Mouse (Mus musculus) Patski (cell line): ENCODE data around the gene Fer. TPM values are rescaled to one million over a fixed set of nuclear protein-coding genes. Genes with fewer than 3 reads are reported as not detected.
A peak's percentile ranks its signal among the peaks of the same experiment; 100 is the strongest.

Experiments
- ATAC-seq: fragments of 100-300 bp; one replicate; pipeline ENCODE4 v1.8.0; 2021
- CTCF ChIA-PET: fragments of 350-600 bp; sonication (Branson Sonifier 250); formaldehyde crosslinking; loops from one replicate; lab custom pipeline; 2022; ENCODE audit warnings: inconsistent platforms; lab: Charles Lee
- POLR2A ChIA-PET: fragments of 350-600 bp; sonication (Branson Sonifier 250); formaldehyde crosslinking; loops from one replicate; lab custom pipeline; 2022; ENCODE audit warnings: antibody characterized with exemption, inconsistent platforms; lab: Charles Lee
- DNase-seq: peaks from one replicate; pipeline ENCODE4 v3.0.0-alpha.2; 2011; ENCODE audit warnings: low read depth, low spot score
- H3K27me3 ChIP-seq: fragments of 371-371 bp; one replicate; pipeline ENCODE4 v1.5.1; 2021
- CTCF ChIP-seq: fragments of 100-300 bp; IDR thresholded peaks from one replicate; pipeline ENCODE4 v1.5.1; 2021
- in situ Hi-C: fragments of 300-500 bp; cut with MboI; formaldehyde crosslinking; loops from 3 replicates; pipeline ENCODE4 v1.11.1; 2018; ENCODE audit warnings: low pct_unique_long_range_greater_than_20kb, mixed read lengths
- polyA plus RNA-seq: library from polyadenylated mRNA; unstranded; gene quantifications from one replicate; pipeline ENCODE4 v1.2.3, GENCODE M21; 2021

The Fer gene
- polyA plus RNA-seq, 1 experiment from 2014 or later = 34.8 TPM

- no peak for ATAC-seq
- DNase-seq = no peak
- in situ Hi-C loops = no loop called here
- POLR2A ChIA-PET = no interaction called here
- H3K27me3 ChIP-seq = no peaks in the 10 kb centered on the region
- CTCF ChIA-PET = interaction anchor here (0.9 kb wide), 1 partner anchor 123 kb away, joined by 3 read pairs; no protein-coding TSS in a partner anchor
- no peak for TF ChIP-seq CTCF
Observed at GRCm38 (mm10) chr17:63925581-63925980, 62.7 kb downstream of the Fer start.

DNA sequence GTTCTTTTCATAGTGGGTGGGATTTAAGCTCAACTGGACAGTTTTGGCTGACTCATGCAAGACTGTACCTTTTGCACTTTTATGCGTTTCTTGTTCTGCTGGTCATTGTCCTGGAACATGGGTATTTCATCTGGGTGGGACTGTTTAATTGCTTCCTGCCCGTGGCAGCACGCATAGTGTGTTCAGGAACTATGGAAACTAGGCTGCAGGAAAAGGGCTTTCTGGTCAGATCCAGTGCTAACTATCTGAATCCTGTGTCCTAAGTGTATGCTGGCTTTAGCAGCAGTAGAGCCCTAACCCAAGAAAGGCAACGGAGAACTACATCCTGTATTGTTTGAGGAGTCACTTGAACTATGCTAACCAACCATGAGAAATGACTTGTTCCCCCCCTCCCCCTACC lies 67.8 kb downstream of the Fer start:
- DNase-seq (no peak), ATAC-seq (no peak)
- POLR2A ChIA-PET = no interaction called here
- no peak for TF ChIP-seq CTCF
- in situ Hi-C loops = no loop called here
- CTCF ChIA-PET = interaction anchor here (1.0 kb wide), 1 partner anchor 15 kb away, joined by 3 read pairs; no protein-coding TSS in a partner anchor
- H3K27me3 ChIP-seq = no peaks in the 10 kb centered on the region

GRCm38 (mm10) chr17:63931556-63931955 lies 68.7 kb downstream of the Fer start:
- no peak for TF ChIP-seq CTCF
- no peak for DNase-seq
- in situ Hi-C loops = no loop called here
- ATAC-seq = no peak
- ChIA-PET CTCF (interaction anchor here (1.3 to 1.7 kb wide), 2 partner anchors 10 to 13 kb away, joined by 3 to 6 read pairs; no protein-coding TSS in a partner anchor), POLR2A (no interaction called here)
- H3K27me3 ChIP-seq = no peaks in the 10 kb centered on the region

GRCm38 (mm10) chr17:63935408-63935807 lies 72.5 kb downstream of the Fer start:
- no peak for ATAC-seq
- ChIA-PET POLR2A (no interaction called here), CTCF (no interaction called here)
- TF ChIP-seq CTCF = no peak
- in situ Hi-C loops = no loop called here
- no peak for DNase-seq
- H3K27me3 ChIP-seq = no peaks in the 10 kb centered on the region

DNA sequence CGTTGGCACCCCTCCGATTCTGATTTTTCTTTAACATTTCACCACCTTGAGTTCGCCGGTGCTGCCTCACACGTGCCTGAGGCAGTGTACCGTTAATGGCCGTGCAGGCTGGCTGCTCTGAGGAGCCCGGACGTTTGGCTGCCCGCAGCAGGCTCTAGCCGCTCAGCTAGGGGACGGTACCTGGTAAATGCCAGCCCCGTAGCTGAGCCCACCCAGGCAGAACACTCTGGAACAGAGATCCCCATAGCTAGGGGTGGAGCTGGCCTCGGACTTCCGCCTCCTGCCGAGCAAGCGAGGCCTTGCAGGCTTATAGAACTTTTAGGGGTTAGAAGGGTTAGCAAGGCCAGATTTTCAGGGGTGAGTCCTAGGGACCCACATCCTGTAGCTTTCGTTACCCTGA lies 75.0 kb downstream of the Fer start:
- no peak for TF ChIP-seq CTCF
- ChIA-PET POLR2A (no interaction called here), CTCF (no interaction called here)
- ATAC-seq = no peak
- in situ Hi-C loops = no loop called here
- no peak for DNase-seq
- no peaks in the 10 kb centered on the region for H3K27me3 ChIP-seq

DNA sequence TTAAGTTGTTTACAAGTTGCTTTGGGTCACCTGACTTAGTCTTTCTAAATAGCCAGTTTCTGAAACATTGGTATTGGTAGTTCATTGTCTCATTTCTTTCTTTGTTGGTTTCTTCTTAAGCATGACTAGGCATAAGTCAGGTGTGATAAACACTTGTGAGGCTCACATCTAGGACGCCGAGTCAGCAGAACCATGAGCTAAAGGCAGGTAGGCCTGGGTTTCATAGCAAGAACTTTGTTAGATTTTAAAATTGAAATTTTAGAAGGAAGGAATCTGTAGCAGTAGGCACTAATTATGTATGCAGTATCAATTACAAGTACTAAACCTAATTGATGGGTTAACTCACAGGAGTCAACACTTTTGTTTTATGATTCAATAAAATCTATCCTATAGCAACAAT lies 83.9 kb downstream of the Fer start:
- DNase-seq (no peak), ATAC-seq (no peak)
- H3K27me3 ChIP-seq = no peaks in the 10 kb centered on the region
- POLR2A ChIA-PET = no interaction called here
- in situ Hi-C loops = no loop called here
- CTCF ChIA-PET = interaction anchor here (1.0 to 1.2 kb wide), 2 partner anchors 19 to 148 kb away, joined by 3 to 4 read pairs; no protein-coding TSS in a partner anchor
- TF ChIP-seq CTCF = no peak

- no peak for TF ChIP-seq CTCF
- H3K27me3 ChIP-seq = no peaks in the 10 kb centered on the region
- ChIA-PET CTCF (no interaction called here), POLR2A (no interaction called here)
- ATAC-seq (no peak), DNase-seq (no peak)
- in situ Hi-C loops = no loop called here
Observed at GRCm38 (mm10) chr17:63948811-63949210, 85.9 kb downstream of the Fer start.

GRCm38 (mm10) chr17:63951436-63951835 lies 88.6 kb downstream of the Fer start:
- DNase-seq (no peak), ATAC-seq (no peak)
- TF ChIP-seq CTCF = peak; percentile 26
- CTCF ChIA-PET = interaction anchor here (1.0 to 1.4 kb wide), 3 partner anchors 13 to 26 kb away, joined by 3 to 4 read pairs (median 4); no protein-coding TSS in a partner anchor
- POLR2A ChIA-PET = no interaction called here
- H3K27me3 ChIP-seq = no peaks in the 10 kb centered on the region
- in situ Hi-C loops = no loop called here

GRCm38 (mm10) chr17:63967091-63967490 lies 104.2 kb downstream of the Fer start:
- no peak for TF ChIP-seq CTCF
- in situ Hi-C loops = no loop called here
- CTCF ChIA-PET = no interaction called here
- H3K27me3 ChIP-seq = no peaks in the 10 kb centered on the region
- POLR2A ChIA-PET = no interaction called here
- ATAC-seq (no peak), DNase-seq (no peak)

DNA sequence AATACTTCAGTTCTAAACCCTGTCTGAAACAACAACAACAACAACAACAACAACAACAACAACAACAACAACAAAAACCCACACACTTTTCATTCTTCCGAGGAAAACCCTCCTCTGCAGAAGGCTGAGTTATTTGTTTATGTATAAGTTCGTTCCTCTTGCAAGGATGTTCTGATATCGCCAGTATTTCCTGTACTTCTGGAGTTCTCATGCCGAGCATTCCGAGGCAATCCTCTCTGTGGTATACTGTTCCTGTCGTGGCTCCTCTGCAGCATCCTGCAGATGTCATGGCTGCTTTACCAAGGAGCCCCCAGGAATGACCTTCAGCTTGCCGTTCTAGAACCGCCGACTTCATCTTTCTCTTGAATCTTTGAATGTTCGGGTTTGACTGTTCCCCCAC lies 106.6 kb downstream of the Fer start:
- POLR2A ChIA-PET = no interaction called here
- CTCF ChIA-PET = interaction anchor here (1.1 kb wide), 1 partner anchor 25 kb away, joined by 4 read pairs; no protein-coding TSS in a partner anchor
- H3K27me3 ChIP-seq = no peaks in the 10 kb centered on the region
- in situ Hi-C loops = no loop called here
- no peak for ATAC-seq
- DNase-seq = no peak
- TF ChIP-seq CTCF = no peak

DNA sequence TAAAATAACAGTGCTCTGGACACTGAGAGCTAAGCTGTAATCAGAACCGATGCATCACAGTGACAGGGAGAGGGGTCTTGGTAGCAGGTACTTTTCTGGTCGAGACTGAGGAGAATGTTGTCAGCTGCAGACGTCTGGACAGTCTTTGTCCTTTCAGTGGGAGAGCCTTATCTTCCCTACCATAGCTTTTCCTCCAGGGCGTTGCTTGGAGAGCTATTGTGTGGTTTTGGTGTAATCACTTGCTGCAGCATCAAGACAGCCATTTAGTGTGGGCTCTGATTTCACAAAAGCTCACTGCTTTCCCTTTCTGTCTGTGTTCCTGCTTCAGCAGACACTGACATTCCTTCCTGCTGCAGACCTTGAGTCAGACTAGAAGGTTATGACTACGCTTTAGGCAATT lies 107.4 kb downstream of the Fer start:
- ChIA-PET POLR2A (no interaction called here), CTCF (interaction anchor here (1.1 kb wide), 1 partner anchor 25 kb away, joined by 4 read pairs; no protein-coding TSS in a partner anchor)
- ATAC-seq (peak; percentile 39), DNase-seq (peak; percentile 2)
- H3K27me3 ChIP-seq = no peaks in the 10 kb centered on the region
- in situ Hi-C loops = no loop called here
- no peak for TF ChIP-seq CTCF

- POLR2A ChIA-PET = no interaction called here
- ATAC-seq = no peak
- TF ChIP-seq CTCF = peak; percentile 18
Observed at GRCm38 (mm10) chr17:63970939-63971338, 108.1 kb downstream of the Fer start.

More at GRCm38 (mm10) chr17:63970939-63971338, 108.1 kb downstream of the Fer start:
- in situ Hi-C loops = no loop called here
- CTCF ChIA-PET = no interaction called here
- H3K27me3 ChIP-seq = no peaks in the 10 kb centered on the region
- no peak for DNase-seq
